In genomic region chr3:36360933-36361332, GRCm38 (mm10) we compare ENCODE assay signal across 18 mouse cellular contexts.
DNase-seq lines count a peak whose midpoint lies in the region; ATAC-seq and TF ChIP-seq lines count a peak whose summit lies in the region.
"Had no signal": no experiment of that assay in that cellular context is flagged by ENCODE, and none has a peak within 500 bp of the region (broad histone marks: within the 10 kb centered on the region; RNA-seq: fewer than 3 reads in every experiment).

No protein-coding gene starts in this region.

- no peak overlapping the region for H3K4me3 ChIP-seq in lung, postnatal 0 days (ENCODE audit: low read depth, low read length)

- H3K4me1 ChIP-seq in lung, postnatal 0 days (ENCODE audit: insufficient read depth, low read depth, low read length), result no peaks in the 10 kb centered on the region

- H3K4me2 ChIP-seq in lung, postnatal 0 days (replicated peaks; ENCODE audit: low read depth, low read length), result no peak overlapping the region

- no peaks in the 10 kb centered on the region for H3K9me3 ChIP-seq in lung, postnatal 0 days (ENCODE audit: low read length)
- H3K9me3 ChIP-seq: G1E had no signal

- no peak overlapping the region for H3K27ac ChIP-seq in lung, postnatal 0 days (ENCODE audit: low read length)

- DNase-seq in lung, postnatal 0 days (ENCODE audit: low spot score), result peak; percentile 21
- no peak for DNase-seq in lung, postnatal 4 days
- DNase-seq: adrenal gland, adult 2 months; adrenal gland, adult 8-10 months; adrenal gland, postnatal 10 days; adrenal gland, postnatal 14 days; adrenal gland, postnatal 25 days; adrenal gland, postnatal 36 days; B cell, adult 2 months; cerebellum, adult 11 months; cerebellum, adult 11-12 months; cerebellum, adult 18-20 months; cerebellum, adult 2 months had no signal

- WGBS in lung, postnatal 0 days, result 32% methylated on average over 6 of the region's 6 CpGs

- ATAC-seq in lung, postnatal 0 days, result peak; percentile 57
- ATAC-seq: activated CD4-positive, CD25-positive, alpha-beta regulatory T cell, adult 4 months; CD4-positive, CD25-positive, alpha-beta regulatory T cell, adult 4 months; Patski had no signal

- TF ChIP-seq EP300 in lung, postnatal 0 days (IDR thresholded peaks at IDR 0.05), result peak; percentile 73

- TF ChIP-seq CTCF in lung, postnatal 0 days (IDR thresholded peaks at IDR 0.05), result no peak

- H3K27me3 ChIP-seq in lung, postnatal 0 days (replicated peaks; ENCODE audit: insufficient read depth, low read length), result no peaks in the 10 kb centered on the region
- H3K27me3 ChIP-seq: CH12.LX had no signal

- no peak overlapping the region for H3K9ac ChIP-seq in lung, postnatal 0 days (replicated peaks; ENCODE audit: low read depth)

- no peaks in the 10 kb centered on the region for H3K36me3 ChIP-seq in lung, postnatal 0 days (ENCODE audit: insufficient read depth, low read length)
- H3K36me3 ChIP-seq: G1E had no signal
